Mouse (Mus musculus) adrenal gland, adult 8-10 months (tissue): ENCODE results near the gene Mex3d. TPM values are rescaled to one million over a fixed set of nuclear protein-coding genes. Genes with fewer than 3 reads are reported as not detected.

ENCODE experiments used
- microRNA-seq, 2 experiments: library from miRNA; unstranded; fragments of <30 nt; microRNA quantifications; one replicate each; pipeline ENCODE4 v1.2.0; 2022
- total RNA-seq, 4 experiments: library from RNA; stranded (reverse); gene quantifications; 2 replicates each; pipeline ENCODE4 v1.2.4; 2022

The Mex3d gene
- total RNA-seq, 4 experiments from 2014 or later = 17.4 to 21.6 (median 20.8) TPM

Small RNA genes within 50 kb of the gene (microRNA-seq; reads per million reads assigned to microRNA genes)
- 0 reads per million in 2 experiments for gene Gm22721

Other genes starting within 250 kb of the Mex3d start
- 100 to 1,000 TPM; 380 to 452 (median 425) TPM for gene Atp5d, start 249.0 kb downstream of the Mex3d start, total RNA-seq
- gene Cbarp, start 246.8 kb downstream of the Mex3d start, total RNA-seq = 10 to 100 TPM; 58.4 to 92.4 (median 81.9) TPM
- 100 to 1,000 TPM in 1 of 4 experiments, 10 to 100 TPM in 3; 56.4 to 145 (median 90.1) TPM for gene Midn, start 239.4 kb downstream of the Mex3d start, total RNA-seq
- 100 to 1,000 TPM in 3 of 4 experiments, 10 to 100 TPM in 1; 44.2 to 234 (median 162) TPM for gene Cirbp, start 221.7 kb downstream of the Mex3d start, total RNA-seq
- gene 1600002K03Rik, start 214.7 kb downstream of the Mex3d start, total RNA-seq = 10 to 100 TPM; 18.1 to 22.1 (median 21.7) TPM
- gene Efna2, start 208.2 kb downstream of the Mex3d start, total RNA-seq = 1 to 10 TPM; 2.4 to 5.2 (median 3.3) TPM
- gene Mum1, start 161.2 kb downstream of the Mex3d start, total RNA-seq = 10 to 100 TPM; 26.5 to 41.6 (median 32.9) TPM
- gene Ndufs7, start 138.5 kb downstream of the Mex3d start, total RNA-seq = 100 to 1,000 TPM; 192 to 257 (median 232) TPM
- 100 to 1,000 TPM; 238 to 291 (median 243) TPM for gene Gamt, start 126.6 kb downstream of the Mex3d start, total RNA-seq
- gene Dazap1, start 126.2 kb downstream of the Mex3d start, total RNA-seq = 100 to 1,000 TPM in 2 of 4 experiments, 10 to 100 TPM in 2; 72.3 to 125 (median 90.3) TPM
- gene Rps15, start 95.2 kb downstream of the Mex3d start, total RNA-seq = 1,000 to 10,000 TPM; 1,106 to 1,181 (median 1,155) TPM
- 1 to 10 TPM; 1.5 to 6.8 (median 4.3) TPM for gene Apc2, start 91.7 kb downstream of the Mex3d start, total RNA-seq
- gene 2310011J03Rik, start 67.1 kb downstream of the Mex3d start, total RNA-seq = 10 to 100 TPM; 34.7 to 40.0 (median 35.4) TPM
- 1 to 10 TPM; 3.5 to 8.2 (median 5.8) TPM for gene Pcsk4, start 58.2 kb downstream of the Mex3d start, total RNA-seq
- 1 to 10 TPM; 5.1 to 6.6 (median 5.9) TPM for gene Reep6, start 57.7 kb downstream of the Mex3d start, total RNA-seq
- 10 to 100 TPM in 2 of 4 experiments, 1 to 10 TPM in 2; 9.2 to 11.1 (median 10.3) TPM for gene Adamtsl5, start 39.2 kb downstream of the Mex3d start, total RNA-seq
- 1 to 10 TPM in 1 of 4 experiments, under 1 TPM in 3; 0.21 to 1.3 (median 0.41) TPM for gene Plk5, start 31.2 kb downstream of the Mex3d start, total RNA-seq
- 100 to 1,000 TPM; 147 to 161 (median 156) TPM for gene Mbd3, start 11.9 kb upstream of the Mex3d start, total RNA-seq
- gene Uqcr11, start 19.2 kb upstream of the Mex3d start, total RNA-seq = 100 to 1,000 TPM; 515 to 715 (median 604) TPM
- gene Tcf3, start 46.0 kb upstream of the Mex3d start, total RNA-seq = 10 to 100 TPM; 56.7 to 75.7 (median 66.8) TPM
- not detected for gene Onecut3, start 107.2 kb upstream of the Mex3d start, total RNA-seq
- gene Atp8b3, start 151.5 kb upstream of the Mex3d start, total RNA-seq = 1 to 10 TPM; 1.2 to 3.0 (median 1.9) TPM
- gene Rexo1, start 173.9 kb upstream of the Mex3d start, total RNA-seq = 10 to 100 TPM; 54.2 to 60.1 (median 57.0) TPM
- gene Klf16, start 189.7 kb upstream of the Mex3d start, total RNA-seq = 10 to 100 TPM; 12.7 to 15.4 (median 14.6) TPM
- 100 to 1,000 TPM in 1 of 4 experiments, 10 to 100 TPM in 3; 97.0 to 101 (median 97.8) TPM for gene Abhd17a, start 202.7 kb upstream of the Mex3d start, total RNA-seq
- gene Scamp4, start 215.2 kb upstream of the Mex3d start, total RNA-seq = 10 to 100 TPM; 58.7 to 79.9 (median 70.3) TPM
- gene Adat3, start 215.2 kb upstream of the Mex3d start, total RNA-seq = 1 to 10 TPM; 1.8 to 4.7 (median 2.9) TPM
- 1 to 10 TPM; 1.0 to 4.8 (median 3.5) TPM for gene Gm49322, start 218.4 kb upstream of the Mex3d start, total RNA-seq
- gene Csnk1g2, start 235.2 kb upstream of the Mex3d start, total RNA-seq = 100 to 1,000 TPM; 157 to 173 (median 165) TPM